Mouse (Mus musculus): ENCODE data around the gene Ssh3.

The Ssh3 gene

GRCm38 (mm10) chr19:4217855-4218254, 51.1 kb downstream of the Ssh3 start:
- in situ Hi-C loops (cut with MboI; ENCODE audit: low sequenced_read_pairs), result no loop called here

GRCm38 (mm10) chr19:4217140-4217539, 51.8 kb downstream of the Ssh3 start:
- in situ Hi-C loops (cut with MboI; ENCODE audit: low sequenced_read_pairs), result no loop called here

- in situ Hi-C loops (cut with MboI; ENCODE audit: low sequenced_read_pairs), result no loop called here
Measured at GRCm38 (mm10) chr19:4216041-4216685, 52.8 kb downstream of the Ssh3 start.

- in situ Hi-C loops (cut with MboI; ENCODE audit: low sequenced_read_pairs), result no loop called here
Measured at GRCm38 (mm10) chr19:4215451-4215840, 53.5 kb downstream of the Ssh3 start.

GRCm38 (mm10) chr19:4214771-4215450, 54.1 kb downstream of the Ssh3 start:
- in situ Hi-C loops (cut with MboI; ENCODE audit: low sequenced_read_pairs), result no loop called here

GRCm38 (mm10) chr19:4214071-4214770, 54.8 kb downstream of the Ssh3 start, which contains the start of the genes Clcf1 and AC109138.7:
Gene Clcf1 (plus strand): TSS chr19:4214238.
Gene AC109138.7 (plus strand): TSS chr19:4214357.
- in situ Hi-C loops (cut with MboI; ENCODE audit: low sequenced_read_pairs), result no loop called here

GRCm38 (mm10) chr19:4213524-4213974, 55.4 kb downstream of the Ssh3 start:
- in situ Hi-C loops (cut with MboI; ENCODE audit: low sequenced_read_pairs), result no loop called here

- in situ Hi-C loops (cut with MboI; ENCODE audit: low sequenced_read_pairs), result no loop called here
Measured at GRCm38 (mm10) chr19:4211891-4212588, 56.9 kb downstream of the Ssh3 start.
